Comparison of ENCODE assay signal across 11 mouse cellular contexts in genomic region chr9:88718593-88718992, GRCm38 (mm10). TPM values are rescaled to one million over a fixed set of nuclear protein-coding genes. Genes with fewer than 3 reads are reported as not detected.
A peak's percentile ranks its signal among the peaks of the same experiment; 100 is the strongest.
DNase-seq lines count a peak whose midpoint lies in the region; ATAC-seq and TF ChIP-seq lines count a peak whose summit lies in the region.
"Not testable (repeated sequence)": the region's sequence is repeated elsewhere in the genome, so short reads cannot be mapped to it uniquely, and the experiment has no call there.
"Had no signal": no experiment of that assay in that cellular context is flagged by ENCODE, and none has a peak within 500 bp of the region (broad histone marks: within the 10 kb centered on the region; RNA-seq: fewer than 3 reads in every experiment).

No protein-coding gene starts in this region.

- not testable (repeated sequence) for TF ChIP-seq CTCF in MEL (IDR thresholded peaks at IDR 0.05 in 2 of 3, conservative IDR thresholded peaks at IDR 0.05 in 1 of 3; ENCODE audit: control insufficient read depth in 1 of 3, insufficient read depth in 1 of 3, low read depth in 2 of 3, low read length in 3 of 3, poor library complexity in 1 of 3, severe bottlenecking in 1 of 3); thymus, adult 2 months (IDR thresholded peaks at IDR 0.05; ENCODE audit: borderline replicate concordance, control insufficient read depth, extremely low read depth, insufficient read depth, low read length, poor library complexity)

- H3K9ac ChIP-seq in MEL (ENCODE audit: control insufficient read depth, low read depth, low read length, poor library complexity, severe bottlenecking); forebrain, embryonic 16.5 days (replicated peaks; ENCODE audit: low read depth, low read length); kidney, embryonic 15.5 days; liver, embryonic 12.5 days; midbrain, embryonic 14.5 days (replicated peaks; ENCODE audit: low read length): not testable (repeated sequence)
- 0 out of 2 replicates have a peak overlapping the region, but pooled peaks have one; percentile 49 for H3K9ac ChIP-seq in hindbrain, embryonic 13.5 days

- H3K27me3 ChIP-seq in MEL (ENCODE audit: control insufficient read depth in 1 of 2, insufficient read depth in 2 of 2, low read length in 2 of 2); forebrain, embryonic 16.5 days (replicated peaks; ENCODE audit: control insufficient read depth, insufficient read depth, low read length); hindbrain, embryonic 13.5 days; kidney, embryonic 15.5 days; liver, embryonic 12.5 days (replicated peaks); midbrain, embryonic 14.5 days (ENCODE audit: control insufficient read depth, insufficient read depth, low read length); thymus, adult 2 months (ENCODE audit: control insufficient read depth, insufficient read depth, low read length): not testable (repeated sequence)

- DNase-seq in MEL (ENCODE audit: low read depth, low spot score): peak; percentile 12
- DNase-seq in cerebellum, postnatal 14 days: peak; percentile 27 to 51
- DNase-seq in midbrain, embryonic 14.5 days: peak; percentile 2
- DNase-seq in thymus, adult 2 months: peak; percentile 13

- H3K27ac ChIP-seq in MEL (ENCODE audit: control insufficient read depth, low read depth, low read length); forebrain, embryonic 16.5 days (ENCODE audit: low read length); hindbrain, embryonic 13.5 days; kidney, embryonic 15.5 days; liver, embryonic 12.5 days; midbrain, embryonic 14.5 days (replicated peaks; ENCODE audit: low read depth, low read length); thymus, adult 2 months (ENCODE audit: control insufficient read depth, insufficient read depth, low read length): not testable (repeated sequence)

- TF ChIP-seq POLR2A in MEL (IDR thresholded peaks at IDR 0.05; ENCODE audit: control insufficient read depth in 1 of 2, insufficient read depth in 1 of 2, low read depth in 1 of 2, low read length in 2 of 2, poor library complexity in 1 of 2); thymus, adult 2 months (IDR thresholded peaks at IDR 0.05; ENCODE audit: control insufficient read depth, extremely low read depth, insufficient read depth, low read length, poor library complexity): not testable (repeated sequence)

- not testable (repeated sequence) for H3K4me3 ChIP-seq in MEL (ENCODE audit: control insufficient read depth in 1 of 2, insufficient read depth in 1 of 2, low read depth in 2 of 2, low read length in 2 of 2); forebrain, embryonic 16.5 days (replicated peaks; ENCODE audit: low read length); thymus, adult 2 months (ENCODE audit: control insufficient read depth, insufficient read depth, low read length)
- H3K4me3 ChIP-seq in hindbrain, embryonic 13.5 days: peak overlapping the region; percentile 37; the same call in 1 of the 2 replicates
- H3K4me3 ChIP-seq in kidney, embryonic 15.5 days (replicated peaks): peak overlapping the region; percentile 40; the same call in 1 of the 2 replicates
- H3K4me3 ChIP-seq in liver, embryonic 12.5 days: 0 out of 2 replicates have a peak overlapping the region, but pooled peaks have one; percentile 48
- H3K4me3 ChIP-seq in midbrain, embryonic 14.5 days (replicated peaks; ENCODE audit: low read depth, low read length): peak overlapping the region; percentile 33; the same call in 1 of the 2 replicates

- H3K36me3 ChIP-seq in MEL (ENCODE audit: control insufficient read depth in 1 of 2, insufficient read depth in 2 of 2, low read length in 2 of 2); forebrain, embryonic 16.5 days (ENCODE audit: control insufficient read depth, insufficient read depth); hindbrain, embryonic 13.5 days; kidney, embryonic 15.5 days; liver, embryonic 12.5 days; midbrain, embryonic 14.5 days (ENCODE audit: control insufficient read depth, insufficient read depth, low read length); thymus, adult 2 months (ENCODE audit: control insufficient read depth, insufficient read depth, low read length): not testable (repeated sequence)

- not testable (repeated sequence) for H3K79me2 ChIP-seq in MEL (ENCODE audit: control insufficient read depth, insufficient read depth, low read length, poor library complexity)

- H3K4me1 ChIP-seq in MEL (ENCODE audit: control insufficient read depth in 1 of 2, insufficient read depth in 2 of 2, low read length in 2 of 2); forebrain, embryonic 16.5 days (replicated peaks; ENCODE audit: control insufficient read depth, insufficient read depth, low read length); hindbrain, embryonic 13.5 days (replicated peaks); kidney, embryonic 15.5 days; liver, embryonic 12.5 days; midbrain, embryonic 14.5 days (ENCODE audit: control insufficient read depth, insufficient read depth, low read length); thymus, adult 2 months (replicated peaks; ENCODE audit: control insufficient read depth, insufficient read depth, low read length): not testable (repeated sequence)

- TF ChIP-seq RAD21 in MEL (IDR thresholded peaks at IDR 0.05; ENCODE audit: low read depth, low read length): not testable (repeated sequence)

- not testable (repeated sequence) for TF ChIP-seq EP300 in MEL (IDR thresholded peaks at IDR 0.05; ENCODE audit: low read depth in 1 of 2, low read length in 2 of 2)

- not testable (repeated sequence) for ATAC-seq in forebrain, embryonic 16.5 days; hindbrain, embryonic 13.5 days (ENCODE audit: low FRiP score); kidney, embryonic 15.5 days (replicated peaks; ENCODE audit: low FRiP score); liver, embryonic 12.5 days; midbrain, embryonic 14.5 days (ENCODE audit: low FRiP score, low TSS enrichment)

- H3K9me3 ChIP-seq in MEL (replicated peaks; ENCODE audit: insufficient read depth, low read length); forebrain, embryonic 16.5 days (ENCODE audit: control insufficient read depth, low read length); hindbrain, embryonic 13.5 days; kidney, embryonic 15.5 days (replicated peaks); liver, embryonic 12.5 days (replicated peaks); midbrain, embryonic 14.5 days (ENCODE audit: control insufficient read depth, low read length): not testable (repeated sequence)

- peak overlapping the region; percentile 25 for H3K4me2 ChIP-seq in forebrain, embryonic 16.5 days (ENCODE audit: low read length)
- peak overlapping the region; percentile 49 for H3K4me2 ChIP-seq in hindbrain, embryonic 13.5 days
- H3K4me2 ChIP-seq in kidney, embryonic 15.5 days: peak overlapping the region; percentile 53; the same call in 1 of the 2 replicates
- H3K4me2 ChIP-seq in liver, embryonic 12.5 days: peak overlapping the region; percentile 58
- H3K4me2 ChIP-seq in midbrain, embryonic 14.5 days (ENCODE audit: low read length): peak overlapping the region; percentile 52

- WGBS in forebrain, embryonic 16.5 days: 66% methylated on average over 4 of the region's 5 CpGs
- 72% methylated on average over 5 of the region's 5 CpGs for WGBS in hindbrain, embryonic 13.5 days
- 85% methylated on average over 5 of the region's 5 CpGs for WGBS in kidney, embryonic 15.5 days
- 71% methylated on average over 5 of the region's 5 CpGs for WGBS in liver, embryonic 12.5 days (ENCODE audit: insufficient replicate concordance)
- 70% methylated on average over 4 of the region's 5 CpGs for WGBS in midbrain, embryonic 14.5 days
- WGBS in thymus, adult 2 months: 81% methylated on average over 5 of the region's 5 CpGs

RNA-seq across cellular contexts. Expression of gene Mthfsl, which starts 1.5 kb away (rescaled TPM):
- 3.2 and 4.0 TPM in 2 replicates for total RNA-seq in MEL (2012; rRNA removed)
- polyA plus RNA-seq in MEL (2012; ENCODE audit: insufficient read depth in 1 of 2, insufficient read length in 2 of 2, low read depth in 1 of 2, low replicate concordance in 2 of 2, missing spikeins in 1 of 2): 1 to 10 TPM in 1 of 2 experiments, not detected in 1; 5.6 TPM
- 29.3 and 36.6 TPM in 2 replicates for polyA plus RNA-seq in forebrain, embryonic 16.5 days (2015; fragmentation: Nextera tagmentation; extraction: Ambion mirVana)
- polyA plus RNA-seq in hindbrain, embryonic 13.5 days (2015; fragmentation: Nextera tagmentation; extraction: Ambion mirVana): 41.8 and 44.5 TPM in 2 replicates
- 45.7 and 47.1 TPM in 2 replicates for polyA plus RNA-seq in kidney, embryonic 15.5 days (2015; fragmentation: Nextera tagmentation; extraction: Ambion mirVana)
- polyA plus RNA-seq in liver, embryonic 12.5 days (2016; fragmentation: Nextera tagmentation; extraction: Ambion mirVana): 24.2 and 28.3 TPM in 2 replicates
- polyA plus RNA-seq in midbrain, embryonic 14.5 days (2014; fragmentation: Nextera tagmentation; extraction: Ambion mirVana): 40.7 and 42.9 TPM in 2 replicates
- 14.7 and 15.2 TPM in 2 replicates for polyA plus RNA-seq in thymus, adult 2 months (2012; rRNA removed)

RNA-seq across cellular contexts. Expression of gene Bcl2a1d, which starts 13.1 kb away (rescaled TPM):
- total RNA-seq in MEL (2012; rRNA removed): 0.19 and 0.59 TPM in 2 replicates
- not detected for polyA plus RNA-seq in MEL (2012; ENCODE audit: insufficient read depth in 1 of 2, insufficient read length in 2 of 2, low read depth in 1 of 2, low replicate concordance in 2 of 2, missing spikeins in 1 of 2)
- not detected in 2 replicates for polyA plus RNA-seq in forebrain, embryonic 16.5 days (2015; fragmentation: Nextera tagmentation; extraction: Ambion mirVana)
- not detected in 2 replicates for polyA plus RNA-seq in hindbrain, embryonic 13.5 days (2015; fragmentation: Nextera tagmentation; extraction: Ambion mirVana)
- 0.62 and 0.81 TPM in 2 replicates for polyA plus RNA-seq in kidney, embryonic 15.5 days (2015; fragmentation: Nextera tagmentation; extraction: Ambion mirVana)
- 0.47 TPM in 1 of 2 replicates, not detected in the other for polyA plus RNA-seq in liver, embryonic 12.5 days (2016; fragmentation: Nextera tagmentation; extraction: Ambion mirVana)
- 0.25 TPM in 1 of 2 replicates, not detected in the other for polyA plus RNA-seq in midbrain, embryonic 14.5 days (2014; fragmentation: Nextera tagmentation; extraction: Ambion mirVana)
- 8.5 and 13.2 TPM in 2 replicates for polyA plus RNA-seq in thymus, adult 2 months (2012; rRNA removed)
- total RNA-seq: gastrocnemius, postnatal 25 days had no signal
- polyA plus RNA-seq: forebrain, embryonic 11.5 days; limb, embryonic 11.5 days had no signal
